Mouse (Mus musculus) hindbrain, embryonic 12.5 days (tissue): Measurements from ENCODE around the gene Olfr1084. TPM values are rescaled to one million over a fixed set of nuclear protein-coding genes. Genes with fewer than 3 reads are reported as not detected.
"Not testable (repeated sequence)": the region's sequence is repeated elsewhere in the genome, so short reads cannot be mapped to it uniquely, and the experiment has no call there.

ENCODE experiments used
- ATAC-seq: fragments of 200-750 bp; cut with Nextera tagmentation; 2 replicates; pipeline ENCODE4 v1.8.0; 2017; ENCODE audit warnings: moderate TSS enrichment; ENCODE audit not compliant: low FRiP score
- H3K27ac ChIP-seq: fragments of 300-500 bp; sonication (generic); 2 replicates; pipeline ENCODE4 v1.5.1; 2016; ENCODE audit warnings: mild to moderate bottlenecking
- H3K27me3 ChIP-seq: fragments of 300-500 bp; sonication (generic); 2 replicates; pipeline ENCODE4 v1.6.1; 2016; ENCODE audit warnings: mild to moderate bottlenecking
- H3K36me3 ChIP-seq: fragments of 300-500 bp; sonication (generic); 2 replicates; pipeline ENCODE4 v1.6.1; 2016; ENCODE audit warnings: mild to moderate bottlenecking
- H3K4me1 ChIP-seq: fragments of 300-500 bp; sonication (generic); 2 replicates; pipeline ENCODE4 v1.6.1; 2016
- H3K4me2 ChIP-seq: fragments of 300-500 bp; sonication (generic); replicated peaks from 2 replicates; pipeline ENCODE4 v1.6.1; 2016; ENCODE audit warnings: mild to moderate bottlenecking
- H3K4me3 ChIP-seq: fragments of 300-500 bp; sonication (generic); 2 replicates; pipeline ENCODE4 v1.5.1; 2016; ENCODE audit warnings: mild to moderate bottlenecking
- H3K9ac ChIP-seq: fragments of 300-500 bp; sonication (generic); 2 replicates; pipeline ENCODE4 v1.6.1; 2016; ENCODE audit warnings: mild to moderate bottlenecking, moderate library complexity
- H3K9me3 ChIP-seq: fragments of 300-500 bp; sonication (generic); replicated peaks from 2 replicates; pipeline ENCODE4 v1.6.1; 2016; ENCODE audit warnings: mild to moderate bottlenecking
- WGBS: fragments of 180-500 bp; shearing (Covaris S2); methylation state at CpG from one replicate; pipeline ENCODE4 v1.1.7; 2016; 5-methylcytosine and 5-hydroxymethylcytosine counted together
- polyA plus RNA-seq: library from polyadenylated mRNA; unstranded; fragments of >200 nt; fragmentation: Nextera tagmentation; extraction: Ambion mirVana; gene quantifications from 2 replicates; pipeline ENCODE4 v1.2.1, GENCODE M21; 2016

Olfr1084 gene
- not detected in 2 replicates for polyA plus RNA-seq

- H3K4me3 ChIP-seq, ATAC-seq, H3K36me3 ChIP-seq, H3K27ac ChIP-seq, H3K4me2 ChIP-seq, H3K4me1 ChIP-seq, H3K9ac ChIP-seq, H3K9me3 ChIP-seq, H3K27me3 ChIP-seq: not testable (repeated sequence)
- WGBS, result 93% methylated on average over 1 of the region's 1 CpGs
These were observed at the start of gene Olfr1084 for GRCm38 (mm10) chr2:86639625-86640024. Olfr1084 (minus strand) TSS chr2:86639725.

GRCm38 (mm10) chr2:86679992-86680391 is 40.5 kb upstream of the Olfr1084 start, which contains the start of gene Olfr1086:
Olfr1086 (minus strand) TSS chr2:86680092.
- no peaks in the 10 kb centered on the region for H3K9me3 ChIP-seq
- no peaks in the 10 kb centered on the region for H3K36me3 ChIP-seq
- no peaks in the 10 kb centered on the region for H3K27me3 ChIP-seq
- H3K4me1 ChIP-seq, result no peaks in the 10 kb centered on the region
- no peak within 1 kb of the TSS for H3K4me3 ChIP-seq
- H3K4me2 ChIP-seq, result no peak within 1 kb of the TSS
- no peak within 1 kb of the TSS for H3K27ac ChIP-seq
- H3K9ac ChIP-seq, result no peak within 1 kb of the TSS
- ATAC-seq, result no peak
- 62% methylated on average over 2 of the region's 2 CpGs for WGBS

GRCm38 (mm10) chr2:86661919-86662318 is 22.4 kb upstream of the Olfr1084 start, which contains the start of gene Olfr1085:
Olfr1085 (minus strand) TSS chr2:86662019.
- 38% methylated on average over 1 of the region's 1 CpGs for WGBS
- ATAC-seq, result no peak
- H3K4me3 ChIP-seq, result no peak within 1 kb of the TSS
- no peak within 1 kb of the TSS for H3K4me2 ChIP-seq
- no peak within 1 kb of the TSS for H3K9ac ChIP-seq
- H3K36me3 ChIP-seq, result no peaks in the 10 kb centered on the region
- H3K4me1 ChIP-seq, result no peaks in the 10 kb centered on the region
- H3K9me3 ChIP-seq, result no peaks in the 10 kb centered on the region
- no peak within 1 kb of the TSS for H3K27ac ChIP-seq
- H3K27me3 ChIP-seq, result no peaks in the 10 kb centered on the region

- ATAC-seq, H3K4me2 ChIP-seq, H3K9me3 ChIP-seq, H3K4me3 ChIP-seq, H3K36me3 ChIP-seq, H3K9ac ChIP-seq, H3K27me3 ChIP-seq, H3K4me1 ChIP-seq, H3K27ac ChIP-seq: not testable (repeated sequence)
- 71% methylated on average over 1 of the region's 1 CpGs for WGBS
These were observed 40.7 kb downstream of the Olfr1084 start, which contains the start of gene Olfr1082 for GRCm38 (mm10) chr2:86598866-86599265. Olfr1082 (minus strand) TSS chr2:86598966.

Other genes with a start within 250 kb of the Olfr1084 start
- gene Olfr1061, start 225.7 kb downstream of the Olfr1084 start, polyA plus RNA-seq, result not detected in 2 replicates
- not detected in 2 replicates for gene Olfr1062, start 213.0 kb downstream of the Olfr1084 start, polyA plus RNA-seq
- not detected in 2 replicates for gene Olfr1065, start 189.1 kb downstream of the Olfr1084 start, polyA plus RNA-seq
- gene Olfr1066, start 183.5 kb downstream of the Olfr1084 start, polyA plus RNA-seq, result not detected in 2 replicates
- not detected in 2 replicates for gene Olfr228, start 152.3 kb downstream of the Olfr1084 start, polyA plus RNA-seq
- not detected in 2 replicates for gene Olfr1076, start 131.3 kb downstream of the Olfr1084 start, polyA plus RNA-seq
- gene Olfr1079, start 97.2 kb downstream of the Olfr1084 start, polyA plus RNA-seq, result not detected in 2 replicates
- gene Olfr1080, start 81.5 kb downstream of the Olfr1084 start, polyA plus RNA-seq, result not detected in 2 replicates
- not detected in 2 replicates for gene Olfr1082, start 40.8 kb downstream of the Olfr1084 start, polyA plus RNA-seq
- gene Olfr1085, start 22.3 kb upstream of the Olfr1084 start, polyA plus RNA-seq, result not detected in 2 replicates
- not detected in 2 replicates for gene Olfr1086, start 40.4 kb upstream of the Olfr1084 start, polyA plus RNA-seq
- not detected in 2 replicates for gene Olfr1087, start 58.7 kb upstream of the Olfr1084 start, polyA plus RNA-seq
- gene Olfr1089, start 94.0 kb upstream of the Olfr1084 start, polyA plus RNA-seq, result not detected in 2 replicates
- not detected in 2 replicates for gene Olfr1090, start 119.3 kb upstream of the Olfr1084 start, polyA plus RNA-seq
- gene Olfr1093, start 142.8 kb upstream of the Olfr1084 start, polyA plus RNA-seq, result not detected in 2 replicates
- not detected in 2 replicates for gene Olfr141, start 170.3 kb upstream of the Olfr1084 start, polyA plus RNA-seq
- gene Olfr1094, start 184.9 kb upstream of the Olfr1084 start, polyA plus RNA-seq, result not detected in 2 replicates
- gene Olfr1095, start 212.0 kb upstream of the Olfr1084 start, polyA plus RNA-seq, result not detected in 2 replicates
- gene Gm13723, start 235.1 kb upstream of the Olfr1084 start, polyA plus RNA-seq, result not detected in 2 replicates